Mouse (Mus musculus): ENCODE results near the gene Ube2e2.
"Not testable (repeated sequence)": the region's sequence is repeated elsewhere in the genome, so short reads cannot be mapped to it uniquely, and the experiment has no call there.

Gene Ube2e2

DNA sequence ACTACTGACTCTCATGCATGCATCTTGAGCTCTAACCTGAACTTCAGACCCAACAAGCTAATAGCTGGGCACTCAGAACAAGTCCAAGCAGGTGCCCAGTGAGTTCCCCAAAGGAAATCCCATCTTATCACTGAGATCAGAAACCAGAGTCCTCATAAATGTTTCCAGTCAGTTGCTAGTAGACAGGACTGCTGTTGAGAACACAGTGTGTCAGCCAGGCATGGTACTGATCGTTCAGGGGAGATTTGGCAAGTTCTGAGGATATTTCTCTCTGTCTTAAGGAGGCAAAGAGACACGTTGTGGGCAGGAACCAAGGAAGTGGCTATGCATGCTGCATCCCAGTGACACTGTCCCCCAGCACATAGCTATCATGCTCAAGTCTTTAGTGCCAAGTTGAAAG lies 275.5 kb downstream of the Ube2e2 start:
- DNase-seq, result no peak

DNA sequence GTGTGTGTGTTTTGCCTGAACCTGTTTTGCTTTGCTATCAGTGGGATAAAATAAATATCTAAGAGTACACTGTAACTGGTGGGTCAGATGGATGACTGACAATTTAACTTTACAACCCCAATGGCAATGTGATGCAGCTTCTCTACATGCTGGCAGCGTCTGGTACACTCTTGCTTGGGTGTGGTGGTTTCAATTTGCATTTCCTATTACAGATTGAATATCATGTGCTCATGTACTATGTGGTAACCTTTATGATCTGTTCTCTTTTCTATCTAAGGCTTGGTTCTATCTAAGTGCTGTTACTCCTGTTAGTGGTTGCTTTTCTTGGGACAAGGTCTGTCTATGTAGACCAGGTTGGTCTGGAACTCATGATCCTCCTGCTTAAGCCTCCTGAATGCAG lies 292.1 kb downstream of the Ube2e2 start:
- no peak for DNase-seq

DNA sequence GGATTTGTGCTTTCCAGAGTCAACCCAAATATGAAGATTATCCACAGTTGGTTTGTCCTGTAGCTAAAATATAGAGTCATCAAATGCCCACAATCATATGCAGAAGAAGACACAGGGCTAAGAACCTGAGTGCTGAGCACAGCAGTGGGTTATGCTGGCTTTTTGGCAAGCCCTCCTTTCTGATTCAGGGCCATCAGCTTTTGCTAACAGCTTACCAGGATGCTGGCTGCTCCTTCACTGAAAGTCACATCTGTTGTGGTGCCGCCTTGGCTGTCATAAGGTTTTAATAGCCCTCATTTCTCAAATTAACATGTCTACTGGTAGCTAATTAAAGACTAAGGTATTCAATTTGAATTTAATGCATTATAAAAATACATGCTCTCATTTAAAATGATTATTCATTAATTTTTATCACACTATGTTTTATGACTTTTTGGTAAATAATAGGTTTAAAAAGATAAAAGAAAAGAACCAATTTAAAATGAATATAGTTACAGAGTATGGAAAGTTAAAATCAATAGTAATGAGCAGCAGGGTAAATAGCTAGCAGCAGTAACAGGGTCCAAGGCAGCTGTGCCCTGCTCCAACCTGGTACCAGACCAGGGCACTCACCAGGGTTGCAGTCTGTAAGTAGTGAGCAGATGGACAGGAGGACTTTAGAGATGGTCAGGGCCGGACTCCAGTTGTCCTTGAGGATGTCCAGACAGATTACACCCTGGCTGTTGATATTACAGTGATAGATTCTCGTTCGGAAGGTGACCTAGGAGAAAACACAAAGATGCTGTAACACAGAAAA lies 307.6 kb downstream of the Ube2e2 start:
- DNase-seq, result no peak

- peak; percentile 42 for DNase-seq
Observed at GRCm38 (mm10) chr14:18581735-18582134, 312.3 kb downstream of the Ube2e2 start.

- DNase-seq, result peak; percentile 5
Observed at GRCm38 (mm10) chr14:18574756-18575155, 319.3 kb downstream of the Ube2e2 start.

DNA sequence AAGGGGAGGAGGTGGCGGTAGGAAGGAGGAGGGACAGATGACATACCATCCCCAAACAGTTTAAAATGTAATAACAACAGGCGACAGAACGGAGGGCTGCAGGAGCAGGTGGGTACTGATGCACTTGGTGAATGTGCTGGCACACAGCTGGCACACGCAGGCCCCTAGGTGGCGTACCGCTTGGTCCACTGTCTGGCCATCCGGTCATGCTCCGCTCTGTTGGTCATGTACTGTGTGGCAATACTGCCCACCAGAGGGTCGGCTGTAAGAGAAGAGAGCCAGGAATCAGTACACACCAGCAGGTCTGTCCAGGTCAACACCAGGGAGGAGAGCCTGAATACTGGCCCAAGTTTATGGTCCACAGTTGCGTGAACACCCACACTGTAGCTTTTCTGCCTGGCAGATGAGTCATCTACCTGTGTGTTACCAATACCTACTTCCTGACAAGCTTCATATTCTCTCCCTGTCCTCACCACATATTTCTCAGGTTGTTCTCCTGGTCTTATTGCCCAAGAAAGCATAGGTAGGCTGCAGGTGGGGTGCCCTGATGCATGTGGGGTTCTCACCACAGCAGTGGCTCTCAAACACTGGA lies 319.8 kb downstream of the Ube2e2 start:
- peak; percentile 83 for DNase-seq

DNA sequence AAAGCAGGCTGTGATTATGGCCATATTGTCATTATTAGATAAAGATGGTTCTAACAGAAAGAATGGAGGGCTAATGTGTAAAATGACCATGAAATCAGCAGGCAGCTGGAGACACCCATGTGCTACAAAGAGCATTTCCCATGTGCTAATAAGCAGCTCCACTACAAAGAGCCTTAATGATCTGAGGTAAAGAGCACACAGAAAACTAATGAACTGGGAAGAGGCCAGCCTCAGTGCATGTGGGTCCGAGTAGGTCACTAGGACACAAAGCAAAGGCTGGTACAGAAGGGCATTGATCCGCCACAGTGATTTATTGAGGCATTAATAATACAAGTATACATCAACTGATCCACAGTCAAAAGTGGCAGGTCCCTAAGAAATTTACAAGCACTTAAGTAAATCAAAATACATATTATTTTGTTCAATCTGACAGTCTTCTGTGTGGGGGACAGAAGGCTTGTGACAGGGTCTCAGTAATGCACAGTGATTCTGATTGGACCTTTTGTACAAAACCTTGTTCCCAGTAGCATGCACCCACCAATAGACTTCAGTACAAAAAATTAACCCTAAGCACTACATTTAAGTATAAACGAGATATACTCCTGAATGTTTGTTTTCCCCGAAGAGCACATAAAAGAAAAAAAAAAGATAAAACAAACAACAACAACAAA lies 320.6 kb downstream of the Ube2e2 start:
- DNase-seq, result peak; percentile 74

DNA sequence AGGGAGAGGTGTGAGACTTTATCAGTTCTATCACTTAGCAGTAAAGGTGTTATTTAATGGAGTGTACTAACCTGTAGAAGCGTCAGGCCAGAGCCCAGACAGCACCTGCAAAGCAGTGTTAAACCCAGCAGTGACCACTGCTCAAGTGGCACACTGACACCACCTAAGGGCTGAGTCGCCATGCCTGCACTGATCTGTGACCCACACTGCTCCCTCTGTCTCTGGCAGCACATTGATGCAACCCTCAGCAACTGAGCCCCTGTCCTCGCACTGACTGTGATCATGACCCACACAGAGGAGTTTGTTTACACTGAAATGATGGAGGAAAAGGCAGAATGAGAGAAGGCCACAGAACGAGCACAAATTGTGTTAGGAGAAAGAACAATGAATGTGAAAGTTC lies 321.2 kb downstream of the Ube2e2 start:
- DNase-seq, result peak; percentile 55

GRCm38 (mm10) chr14:18569615-18570014 lies 324.5 kb downstream of the Ube2e2 start:
- peak; percentile 65 for DNase-seq

DNA sequence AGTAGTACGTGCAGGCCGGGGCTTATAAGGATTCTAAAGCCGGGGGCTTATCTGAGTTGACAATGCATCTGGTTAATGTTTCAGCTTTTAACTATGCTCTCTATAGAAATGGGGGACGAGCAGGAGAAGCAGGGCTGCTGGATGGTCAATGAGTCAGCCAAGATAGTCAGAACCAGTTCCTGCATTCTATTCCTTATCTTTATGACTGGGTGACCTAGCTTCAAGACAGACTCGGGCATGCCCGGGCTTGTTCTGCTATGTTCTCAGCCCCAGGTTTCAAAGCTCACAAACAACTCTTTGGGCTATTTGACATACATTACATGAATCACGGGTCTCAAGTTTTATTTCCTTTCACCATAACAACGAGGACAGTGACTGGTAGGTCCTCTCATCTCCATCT lies 329.1 kb downstream of the Ube2e2 start:
- peak; percentile 56 for DNase-seq

DNA sequence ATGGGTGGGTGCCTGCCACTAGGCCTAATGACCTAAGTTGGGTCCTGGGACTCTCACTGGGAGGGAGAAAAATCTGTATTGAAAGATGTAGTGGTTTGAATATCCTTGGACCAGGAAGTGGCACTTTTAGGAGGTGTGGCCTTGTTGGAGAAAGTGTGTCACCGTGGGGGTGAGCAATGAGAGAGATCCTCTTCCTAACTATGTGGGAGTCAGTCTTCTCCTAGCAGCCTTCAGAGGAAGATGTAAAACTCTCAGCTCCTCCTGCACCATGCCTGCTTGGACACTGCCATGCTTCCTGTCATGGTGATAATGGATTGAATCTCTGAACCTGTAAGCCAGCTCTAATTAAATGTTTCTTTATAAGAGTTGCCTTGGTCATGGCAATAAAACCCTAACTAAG lies 338.8 kb downstream of the Ube2e2 start:
- DNase-seq, result peak; percentile 35

DNA sequence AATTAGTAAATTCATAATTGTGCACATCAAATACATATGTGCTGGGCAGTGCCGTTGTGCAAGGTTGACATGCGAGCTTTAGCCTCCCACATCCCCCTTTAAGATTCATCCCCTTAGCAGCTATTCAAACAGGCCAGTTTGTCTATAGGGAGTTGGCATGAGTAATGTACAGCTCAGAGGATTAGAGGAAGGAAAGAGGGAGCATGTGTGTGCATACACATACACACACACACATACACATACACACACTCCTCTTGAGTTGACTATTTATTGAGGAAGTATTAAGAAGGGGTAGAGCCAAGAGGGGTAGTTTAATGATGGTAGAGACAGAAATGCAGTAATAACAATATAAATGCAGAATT lies 339.5 kb downstream of the Ube2e2 start:
- no peak for DNase-seq

GRCm38 (mm10) chr14:18553987-18554626 lies 340.0 kb downstream of the Ube2e2 start:
- peak; percentile 73 for DNase-seq

DNA sequence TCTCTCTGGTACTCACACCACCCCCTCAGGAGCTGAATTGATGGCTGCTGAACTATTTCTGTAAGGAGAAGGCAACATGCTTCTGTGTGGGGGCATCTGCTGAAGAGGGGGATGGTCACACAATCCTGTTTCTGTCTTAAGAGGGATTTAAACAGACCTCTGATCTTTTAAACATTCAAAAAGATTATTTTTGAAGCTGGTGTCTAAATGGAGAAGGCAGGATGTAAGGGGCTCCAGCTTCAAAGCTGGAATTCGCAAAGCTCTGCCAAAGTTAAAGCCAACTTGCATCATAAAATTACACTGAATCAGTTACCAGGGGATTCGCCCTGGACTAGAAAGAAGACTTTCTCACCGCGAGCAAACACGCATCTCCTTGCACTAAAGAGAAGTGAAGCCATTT lies 346.5 kb downstream of the Ube2e2 start:
- peak; percentile 19 for DNase-seq

DNA sequence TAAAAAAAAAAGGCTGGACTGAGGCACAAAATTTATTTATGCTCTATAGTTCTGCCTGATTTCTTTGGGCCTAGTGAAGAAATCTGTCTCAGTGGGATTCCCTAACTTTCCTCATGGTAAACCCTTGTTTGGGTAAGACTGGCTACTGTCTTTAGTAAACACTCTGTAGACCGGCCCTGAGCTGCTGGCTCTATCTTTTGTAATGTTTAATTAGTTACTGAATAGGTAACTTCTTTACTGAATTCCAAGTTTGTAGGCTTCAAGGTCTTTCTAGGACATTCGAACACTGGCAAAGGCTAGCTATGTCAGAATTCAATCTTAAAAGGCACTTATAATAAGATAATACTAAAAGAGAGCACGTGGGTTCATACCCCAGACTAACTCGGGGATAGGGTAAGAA lies 355.0 kb downstream of the Ube2e2 start:
- DNase-seq, result not testable (repeated sequence)

DNA sequence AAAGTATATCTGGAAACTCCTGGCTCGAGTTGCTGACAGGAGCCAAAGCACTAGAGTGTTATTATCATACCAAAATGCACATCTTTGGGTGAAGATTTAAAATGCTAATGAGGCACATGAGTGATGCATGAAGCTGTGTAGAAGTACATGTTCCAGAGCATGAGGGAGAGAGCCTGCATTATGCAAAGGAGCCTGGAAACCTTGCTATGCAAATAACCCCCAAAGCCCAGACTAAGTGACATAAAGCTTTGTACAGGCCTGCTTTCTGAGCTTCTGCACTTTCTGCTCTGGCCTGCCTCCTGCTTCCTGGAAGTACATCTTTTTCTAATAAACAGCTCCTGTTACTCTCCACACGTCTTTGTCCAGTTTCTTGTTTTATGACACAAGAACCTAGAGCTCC lies 363.2 kb downstream of the Ube2e2 start:
- DNase-seq, result no peak

GRCm38 (mm10) chr14:18530496-18530895 lies 363.6 kb downstream of the Ube2e2 start:
- peak; percentile 51 for DNase-seq
